Mouse (Mus musculus): Measurements from ENCODE around the gene Ovch2. TPM values are rescaled to one million over a fixed set of nuclear protein-coding genes. Genes with fewer than 3 reads are reported as not detected.
A peak's percentile ranks its signal among the peaks of the same experiment; 100 is the strongest.

Gene Ovch2
- total and polyA plus RNA-seq, 2 experiments: not detected

- DNase-seq (ENCODE audit: extremely low read depth, low read depth, low spot score): no peak
- no peaks in the 10 kb centered on the region for H3K27me3 ChIP-seq (ENCODE audit: control insufficient read depth, insufficient read depth, low read length)
- H3K79me2 ChIP-seq (ENCODE audit: control insufficient read depth, insufficient read depth, low read length): no peaks in the 10 kb centered on the region
- no peak within 1 kb of the TSS for H3K27ac ChIP-seq (replicated peaks; ENCODE audit: insufficient read depth, low read depth, low read length)
- no peak within 1 kb of the TSS for H3K4me3 ChIP-seq (ENCODE audit: insufficient read depth, low read depth, low read length)
- no peak for TF ChIP-seq CTCF (IDR thresholded peaks at IDR 0.05; ENCODE audit: low read depth, low read length)
- no peak for TF ChIP-seq POLR2A (IDR thresholded peaks at IDR 0.05; ENCODE audit: extremely low read depth, insufficient read depth, low read length)
- no peaks in the 10 kb centered on the region for H3K4me1 ChIP-seq (ENCODE audit: control insufficient read depth, insufficient read depth, low read length)
- H3K36me3 ChIP-seq (ENCODE audit: control insufficient read depth, insufficient read depth, low read length): no peaks in the 10 kb centered on the region
- H3K9ac ChIP-seq (ENCODE audit: low read depth, low read length): no peak within 1 kb of the TSS
These were observed 11.0 kb upstream of the Ovch2 start, which contains the start of gene Olfr467 for GRCm38 (mm10) chr7:107811963-107812362. Olfr467 (plus strand) TSS chr7:107812263.

GRCm38 (mm10) chr7:107802138-107802537, 1.1 kb upstream of the Ovch2 start:
- Histone ChIP-seq H3K4me1 (ENCODE audit: control insufficient read depth, insufficient read depth, low read length) (no peaks in the 10 kb centered on the region), H3K27me3 (ENCODE audit: control insufficient read depth, insufficient read depth, low read length) (peaks cover 3% of the 10 kb centered on the region; the same call in 1 of the 2 replicates), H3K27ac (replicated peaks; ENCODE audit: insufficient read depth, low read depth, low read length) (no peak overlapping the region), H3K9ac (ENCODE audit: low read depth, low read length) (no peak overlapping the region), H3K79me2 (ENCODE audit: control insufficient read depth, insufficient read depth, low read length) (no peaks in the 10 kb centered on the region), H3K36me3 (ENCODE audit: control insufficient read depth, insufficient read depth, low read length) (no peaks in the 10 kb centered on the region), H3K4me3 (ENCODE audit: insufficient read depth, low read depth, low read length) (no peak overlapping the region)
- 72% methylated on average over 3 of the region's 3 CpGs for WGBS
- TF ChIP-seq POLR2A (IDR thresholded peaks at IDR 0.05; ENCODE audit: extremely low read depth, insufficient read depth, low read length): no peak
- DNase-seq (ENCODE audit: extremely low read depth, low read depth, low spot score): no peak

GRCm38 (mm10) chr7:107796500-107796899, 4.5 kb downstream of the Ovch2 start:
- no peak for TF ChIP-seq POLR2A (IDR thresholded peaks at IDR 0.05; ENCODE audit: extremely low read depth, insufficient read depth, low read length)
- TF ChIP-seq CTCF (IDR thresholded peaks at IDR 0.05; ENCODE audit: low read depth, low read length): no peak
- no peak for DNase-seq (ENCODE audit: extremely low read depth, low read depth, low spot score)
- no peaks in the 10 kb centered on the region for H3K27me3 ChIP-seq (ENCODE audit: control insufficient read depth, insufficient read depth, low read length)
- H3K4me1 ChIP-seq (ENCODE audit: control insufficient read depth, insufficient read depth, low read length): no peaks in the 10 kb centered on the region
- no peak overlapping the region for H3K4me3 ChIP-seq (ENCODE audit: insufficient read depth, low read depth, low read length)
- 88% methylated on average over 2 of the region's 2 CpGs for WGBS
- no peaks in the 10 kb centered on the region for H3K79me2 ChIP-seq (ENCODE audit: control insufficient read depth, insufficient read depth, low read length)
- no peak overlapping the region for H3K27ac ChIP-seq (replicated peaks; ENCODE audit: insufficient read depth, low read depth, low read length)
- H3K9ac ChIP-seq (ENCODE audit: low read depth, low read length): no peak overlapping the region
- H3K36me3 ChIP-seq (ENCODE audit: control insufficient read depth, insufficient read depth, low read length): no peaks in the 10 kb centered on the region

- Histone ChIP-seq H3K27me3 (ENCODE audit: control insufficient read depth, insufficient read depth, low read length) (no peaks in the 10 kb centered on the region), H3K4me3 (ENCODE audit: insufficient read depth, low read depth, low read length) (no peak overlapping the region), H3K27ac (replicated peaks; ENCODE audit: insufficient read depth, low read depth, low read length) (no peak overlapping the region), H3K79me2 (ENCODE audit: control insufficient read depth, insufficient read depth, low read length) (no peaks in the 10 kb centered on the region), H3K9ac (ENCODE audit: low read depth, low read length) (no peak overlapping the region), H3K36me3 (ENCODE audit: control insufficient read depth, insufficient read depth, low read length) (no peaks in the 10 kb centered on the region), H3K4me1 (ENCODE audit: control insufficient read depth, insufficient read depth, low read length) (no peaks in the 10 kb centered on the region)
- peak; percentile 25 for DNase-seq (ENCODE audit: extremely low read depth, low read depth, low spot score)
- WGBS: 51% methylated on average over 3 of the region's 3 CpGs
- TF ChIP-seq CTCF (IDR thresholded peaks at IDR 0.05; ENCODE audit: low read depth, low read length) (0 out of 2 replicates have a peak, but pooled peaks have one; percentile 6), POLR2A (IDR thresholded peaks at IDR 0.05; ENCODE audit: extremely low read depth, insufficient read depth, low read length) (no peak)
These were observed 12.9 kb downstream of the Ovch2 start for GRCm38 (mm10) chr7:107787977-107788620.

GRCm38 (mm10) chr7:107779611-107780010, 21.4 kb downstream of the Ovch2 start:
- no peaks in the 10 kb centered on the region for H3K4me1 ChIP-seq (ENCODE audit: control insufficient read depth, insufficient read depth, low read length)
- no peaks in the 10 kb centered on the region for H3K36me3 ChIP-seq (ENCODE audit: control insufficient read depth, insufficient read depth, low read length)
- H3K79me2 ChIP-seq (ENCODE audit: control insufficient read depth, insufficient read depth, low read length): no peaks in the 10 kb centered on the region
- H3K27ac ChIP-seq (replicated peaks; ENCODE audit: insufficient read depth, low read depth, low read length): no peak overlapping the region
- H3K9ac ChIP-seq (ENCODE audit: low read depth, low read length): no peak overlapping the region
- WGBS: 38% methylated on average over 4 of the region's 4 CpGs
- no peak overlapping the region for H3K4me3 ChIP-seq (ENCODE audit: insufficient read depth, low read depth, low read length)
- peak; percentile 20 for DNase-seq (ENCODE audit: extremely low read depth, low read depth, low spot score)
- no peaks in the 10 kb centered on the region for H3K27me3 ChIP-seq (ENCODE audit: control insufficient read depth, insufficient read depth, low read length)
- TF ChIP-seq CTCF (IDR thresholded peaks at IDR 0.05; ENCODE audit: low read depth, low read length) (peak; percentile 36), POLR2A (IDR thresholded peaks at IDR 0.05; ENCODE audit: extremely low read depth, insufficient read depth, low read length) (no peak)

GRCm38 (mm10) chr7:107778216-107778615, 22.8 kb downstream of the Ovch2 start:
- H3K79me2 ChIP-seq (ENCODE audit: control insufficient read depth, insufficient read depth, low read length): no peaks in the 10 kb centered on the region
- 43% methylated on average over 1 of the region's 1 CpGs for WGBS
- no peak overlapping the region for H3K4me3 ChIP-seq (ENCODE audit: insufficient read depth, low read depth, low read length)
- H3K4me1 ChIP-seq (ENCODE audit: control insufficient read depth, insufficient read depth, low read length): no peaks in the 10 kb centered on the region
- DNase-seq (ENCODE audit: extremely low read depth, low read depth, low spot score): no peak
- TF ChIP-seq CTCF (IDR thresholded peaks at IDR 0.05; ENCODE audit: low read depth, low read length) (no peak), POLR2A (IDR thresholded peaks at IDR 0.05; ENCODE audit: extremely low read depth, insufficient read depth, low read length) (no peak)
- no peak overlapping the region for H3K9ac ChIP-seq (ENCODE audit: low read depth, low read length)
- no peaks in the 10 kb centered on the region for H3K36me3 ChIP-seq (ENCODE audit: control insufficient read depth, insufficient read depth, low read length)
- no peaks in the 10 kb centered on the region for H3K27me3 ChIP-seq (ENCODE audit: control insufficient read depth, insufficient read depth, low read length)
- no peak overlapping the region for H3K27ac ChIP-seq (replicated peaks; ENCODE audit: insufficient read depth, low read depth, low read length)
